In the genomic region with DNA sequence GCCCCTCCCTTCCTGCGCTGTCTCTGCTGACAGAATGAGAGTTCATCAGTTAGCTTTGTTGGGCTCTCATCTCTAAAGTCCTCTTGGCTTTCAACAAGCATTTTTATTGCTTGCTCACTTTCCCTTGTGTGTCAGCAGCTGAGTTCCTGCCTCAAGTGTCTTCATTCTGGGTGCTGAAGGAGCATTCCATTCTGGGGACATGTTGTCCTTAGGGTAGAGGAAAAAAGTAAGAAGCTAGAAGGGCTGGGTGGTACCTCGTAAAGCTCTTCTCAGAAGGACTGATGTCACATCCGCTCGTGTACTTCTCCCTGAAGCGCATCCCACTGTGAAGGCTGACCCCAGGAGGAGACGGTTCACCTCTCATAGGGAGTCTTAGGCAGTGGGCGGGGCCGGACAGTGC, we compare ENCODE assay signal across 25 mouse cellular contexts. TPM values are rescaled to one million over a fixed set of nuclear protein-coding genes. Genes with fewer than 3 reads are reported as not detected.
"Had no signal": no experiment of that assay in that cellular context is flagged by ENCODE, and none has a peak within 500 bp of the region (broad histone marks: within the 10 kb centered on the region; RNA-seq: fewer than 3 reads in every experiment).

No protein-coding gene starts in this region.

- ATAC-seq: forebrain, postnatal 0 days; hindbrain, postnatal 0 days; intestine, embryonic 16.5 days had no signal

- H3K9me3 ChIP-seq: heart, embryonic 15.5 days; hindbrain, embryonic 13.5 days; hindbrain, embryonic 15.5 days; limb, embryonic 13.5 days; limb, embryonic 15.5 days had no signal

- H3K4me1 ChIP-seq: hindbrain, embryonic 13.5 days; hindbrain, embryonic 15.5 days; limb, embryonic 13.5 days; limb, embryonic 15.5 days had no signal

- H3K4me3 ChIP-seq: heart, adult 2 months; heart, embryonic 13.5 days; heart, embryonic 15.5 days; hindbrain, embryonic 13.5 days; hindbrain, embryonic 15.5 days; limb, embryonic 13.5 days; limb, embryonic 15.5 days had no signal

- DNase-seq: forebrain, postnatal 0 days; gastrocnemius, postnatal 14 days; gastrocnemius, postnatal 36 days; heart, adult 11 months; heart, adult 2 months; heart, postnatal 14 days; heart, postnatal 36 days; kidney, adult 2 months; kidney, adult 9 months; kidney, postnatal 10 days; layer of hippocampus, adult 9-11 months; layer of hippocampus, postnatal 36 days; left cerebral cortex, postnatal 4 days had no signal

- H3K4me2 ChIP-seq: heart, embryonic 11.5 days; heart, embryonic 13.5 days; heart, embryonic 15.5 days; hindbrain, embryonic 13.5 days; hindbrain, embryonic 15.5 days; limb, embryonic 13.5 days; limb, embryonic 15.5 days had no signal

- H3K27me3 ChIP-seq: heart, embryonic 13.5 days; heart, embryonic 15.5 days; hindbrain, embryonic 13.5 days; hindbrain, embryonic 15.5 days; limb, embryonic 13.5 days; limb, embryonic 15.5 days had no signal

- H3K9ac ChIP-seq: forebrain, postnatal 0 days; heart, embryonic 13.5 days; heart, embryonic 15.5 days; hindbrain, embryonic 13.5 days; hindbrain, embryonic 15.5 days; limb, embryonic 13.5 days; limb, embryonic 15.5 days had no signal

- H3K27ac ChIP-seq: heart, adult 2 months; heart, embryonic 13.5 days; heart, embryonic 15.5 days; hindbrain, embryonic 13.5 days; hindbrain, embryonic 15.5 days; hindbrain, postnatal 0 days; limb, embryonic 13.5 days; limb, embryonic 15.5 days had no signal

RNA-seq across cellular contexts. Expression of gene Hcrtr1, which starts 17.6 kb away (rescaled TPM):
- polyA plus RNA-seq: heart, embryonic 15.5 days; heart, postnatal 0 days; intestine, embryonic 14.5 days; limb, embryonic 11.5 days; limb, embryonic 13.5 days had no signal
